Mouse (Mus musculus) ES-E14 (cell line): ENCODE results near the gene Rplp1.
A peak's percentile ranks its signal among the peaks of the same experiment; 100 is the strongest.

ENCODE experiments used
- CHD2 ChIP-seq: IDR thresholded peaks from 2 replicates; pipeline ENCODE4 v1.6.1; 2014; ENCODE audit warnings: mild to moderate bottlenecking, low read depth, low read length, inconsistent platforms
- ZC3H11A ChIP-seq: IDR thresholded peaks from 2 replicates; pipeline ENCODE4 v1.6.1; 2012; ENCODE audit warnings: low read depth, mild to moderate bottlenecking, inconsistent platforms, low read length, borderline replicate concordance

DNA sequence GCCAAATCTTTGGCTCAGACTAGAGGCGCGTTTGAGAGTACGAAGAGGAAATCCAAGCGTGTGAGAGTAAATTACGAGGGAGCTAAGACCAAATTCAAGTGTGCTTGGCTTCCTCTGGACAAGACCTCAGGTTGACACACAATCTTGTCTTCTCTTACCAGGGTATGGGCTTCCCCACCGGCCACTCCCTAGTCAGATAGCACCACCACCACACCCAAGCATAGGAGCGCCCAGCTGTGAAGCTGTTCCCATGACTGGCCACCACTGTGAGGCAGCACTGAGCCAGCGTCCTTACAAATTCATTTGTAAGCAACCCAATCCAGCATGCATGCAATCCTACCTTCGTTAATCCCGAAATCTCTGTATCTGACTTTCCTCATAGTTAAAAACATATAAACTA lies 7.4 kb downstream of the Rplp1 start:
- 0 out of 2 replicates have a peak, but pooled peaks have one; percentile 22 for TF ChIP-seq CHD2
- no peak for TF ChIP-seq ZC3H11A
